Mouse (Mus musculus) erythroblast, embryonic 14.5 days (primary cell): Measurements from ENCODE around the gene Cblb.

ENCODE experiments used
- GATA1 ChIP-seq: IDR thresholded peaks from 2 replicates; pipeline ENCODE4 v1.6.1; 2012; ENCODE audit warnings: low read length, inconsistent platforms, mixed read lengths
- TAL1 ChIP-seq: IDR thresholded peaks from 3 replicates; pipeline ENCODE4 v1.6.1; 2012; ENCODE audit warnings: low read length, inconsistent platforms, mixed read lengths

DNA sequence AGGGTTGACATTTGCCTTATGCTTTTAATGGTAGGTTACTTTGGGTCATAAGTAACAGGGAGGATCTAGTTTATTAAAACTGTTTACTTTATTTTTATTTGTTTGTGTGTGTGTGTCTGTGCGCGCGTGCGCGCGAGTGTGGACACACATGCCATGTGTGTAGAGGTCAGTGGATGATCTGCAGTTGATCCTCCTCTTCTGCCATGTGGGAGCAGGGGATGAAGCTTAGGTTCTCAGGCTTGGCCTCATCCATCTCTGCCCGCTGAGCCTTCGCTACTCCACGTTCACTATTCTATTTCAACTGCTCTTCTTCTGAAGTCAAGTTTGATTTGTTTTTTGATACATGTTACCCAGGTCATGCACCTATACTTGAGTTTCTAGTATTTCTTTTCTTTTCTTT is 73.6 kb downstream of the Cblb start:
- TF ChIP-seq GATA1: no peak
- no peak for TF ChIP-seq TAL1
